Mouse (Mus musculus) erythroblast, embryonic 14.5 days (primary cell): Measurements from ENCODE around the gene Sel1l.

Experiments
- GATA1 ChIP-seq: IDR thresholded peaks from 2 replicates; pipeline ENCODE4 v1.6.1; 2012; ENCODE audit warnings: low read length, inconsistent platforms, mixed read lengths
- TAL1 ChIP-seq: IDR thresholded peaks from 3 replicates; pipeline ENCODE4 v1.6.1; 2012; ENCODE audit warnings: low read length, inconsistent platforms, mixed read lengths

GRCm38 (mm10) chr12:91800861-91801385 lies 48.0 kb downstream of the Sel1l start:
- TF ChIP-seq GATA1 (no peak), TAL1 (no peak)
